Mouse (Mus musculus) testis, adult 2 months (tissue): ENCODE results near the gene Dgke.

Experiments
- CTCF ChIP-seq: fragments of 200-500 bp; IDR thresholded peaks from 2 replicates; pipeline ENCODE4 v1.5.1; 2012; ENCODE audit warnings: low read depth, mild to moderate bottlenecking, inconsistent platforms, low read length, moderate library complexity; ENCODE audit not compliant: control insufficient read depth, insufficient read depth, insufficient replicate concordance
- POLR2A ChIP-seq: fragments of 200-500 bp; IDR thresholded peaks from 2 replicates; pipeline ENCODE4 v1.6.1; 2012; ENCODE audit warnings: low read depth, mild to moderate bottlenecking, inconsistent platforms, low read length, moderate library complexity; ENCODE audit not compliant: control insufficient read depth

- TF ChIP-seq CTCF (no peak), POLR2A (no peak)
Measured at GRCm38 (mm10) chr11:89002621-89003020, 64.0 kb downstream of the Dgke start.
